Mouse (Mus musculus): ENCODE measurements around the gene Tesk1. TPM values are rescaled to one million over a fixed set of nuclear protein-coding genes. Genes with fewer than 3 reads are reported as not detected.

Gene Tesk1
- polyA plus RNA-seq, 1 experiment from 2014 or later: 14.8 TPM

DNA sequence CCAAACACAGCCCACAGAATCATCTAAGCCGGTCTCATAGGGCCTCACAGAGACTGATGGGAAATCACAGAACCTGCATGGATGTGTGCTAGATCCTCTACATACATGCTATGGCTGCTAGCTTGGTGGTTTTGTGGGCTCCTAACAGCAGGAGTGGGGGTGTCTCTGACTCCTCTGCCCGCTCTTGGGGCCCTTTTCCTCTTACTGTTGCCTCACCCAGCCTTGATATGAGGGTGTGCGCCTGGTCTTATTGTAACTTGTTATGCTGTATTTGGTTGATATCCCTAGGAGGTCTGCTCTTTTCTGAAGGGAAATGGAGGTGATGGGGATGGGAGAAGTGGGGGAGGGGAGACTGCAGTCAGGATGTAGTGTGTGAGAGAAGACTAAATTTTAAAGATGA lies 47.9 kb downstream of the Tesk1 start:
- WGBS: 93% methylated on average over 3 of the region's 3 CpGs
- H3K4me2 ChIP-seq (ENCODE audit: low read depth, low read length): no peak overlapping the region
- peaks cover 4% of the 10 kb centered on the region for H3K4me1 ChIP-seq (ENCODE audit: control insufficient read depth, insufficient read depth, low read length)
- H3K27ac ChIP-seq (replicated peaks; ENCODE audit: low read depth, low read length): no peak overlapping the region
- ATAC-seq (ENCODE audit: low read depth) (no peak), DNase-seq (ENCODE audit: low spot score) (no peak)
- no peaks in the 10 kb centered on the region for H3K9me3 ChIP-seq (ENCODE audit: control insufficient read depth, low read length)
- H3K27me3 ChIP-seq (replicated peaks; ENCODE audit: control insufficient read depth, insufficient read depth, low read length): no peaks in the 10 kb centered on the region
- no peaks in the 10 kb centered on the region for H3K36me3 ChIP-seq (ENCODE audit: control insufficient read depth, insufficient read depth, low read length)
- H3K9ac ChIP-seq (ENCODE audit: low read depth, low read length): no peak overlapping the region
- no peak overlapping the region for H3K4me3 ChIP-seq (ENCODE audit: low read depth, low read length)

DNA sequence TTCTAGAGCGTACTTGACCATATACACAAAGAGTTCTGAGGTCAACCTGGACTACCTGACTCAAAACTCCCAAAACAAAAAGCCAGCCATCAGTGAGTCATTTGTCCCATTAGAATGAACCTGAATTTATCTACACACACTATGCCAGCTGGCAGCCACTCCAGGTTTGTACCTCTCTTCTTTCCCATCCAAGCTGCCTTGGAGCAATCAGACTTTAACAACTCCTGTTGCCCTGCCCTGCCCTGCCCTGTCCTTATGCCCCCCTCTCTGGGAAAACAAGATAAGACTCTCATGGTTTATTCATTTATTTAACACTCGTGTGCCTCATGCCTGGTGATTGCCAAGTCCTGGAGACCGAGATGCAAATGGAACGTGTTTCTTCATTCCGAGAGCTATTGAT lies 49.1 kb downstream of the Tesk1 start:
- Histone ChIP-seq H3K9me3 (ENCODE audit: control insufficient read depth, low read length) (no peaks in the 10 kb centered on the region), H3K4me1 (ENCODE audit: control insufficient read depth, insufficient read depth, low read length) (peaks cover 4% of the 10 kb centered on the region), H3K9ac (ENCODE audit: low read depth, low read length) (no peak overlapping the region), H3K4me3 (ENCODE audit: low read depth, low read length) (no peak overlapping the region), H3K36me3 (ENCODE audit: control insufficient read depth, insufficient read depth, low read length) (no peaks in the 10 kb centered on the region), H3K4me2 (ENCODE audit: low read depth, low read length) (no peak overlapping the region), H3K27me3 (replicated peaks; ENCODE audit: control insufficient read depth, insufficient read depth, low read length) (no peaks in the 10 kb centered on the region), H3K27ac (replicated peaks; ENCODE audit: low read depth, low read length) (no peak overlapping the region)
- ATAC-seq (ENCODE audit: low read depth): no peak
- 91% methylated on average over 5 of the region's 5 CpGs for WGBS
- DNase-seq (ENCODE audit: low spot score): no peak

DNA sequence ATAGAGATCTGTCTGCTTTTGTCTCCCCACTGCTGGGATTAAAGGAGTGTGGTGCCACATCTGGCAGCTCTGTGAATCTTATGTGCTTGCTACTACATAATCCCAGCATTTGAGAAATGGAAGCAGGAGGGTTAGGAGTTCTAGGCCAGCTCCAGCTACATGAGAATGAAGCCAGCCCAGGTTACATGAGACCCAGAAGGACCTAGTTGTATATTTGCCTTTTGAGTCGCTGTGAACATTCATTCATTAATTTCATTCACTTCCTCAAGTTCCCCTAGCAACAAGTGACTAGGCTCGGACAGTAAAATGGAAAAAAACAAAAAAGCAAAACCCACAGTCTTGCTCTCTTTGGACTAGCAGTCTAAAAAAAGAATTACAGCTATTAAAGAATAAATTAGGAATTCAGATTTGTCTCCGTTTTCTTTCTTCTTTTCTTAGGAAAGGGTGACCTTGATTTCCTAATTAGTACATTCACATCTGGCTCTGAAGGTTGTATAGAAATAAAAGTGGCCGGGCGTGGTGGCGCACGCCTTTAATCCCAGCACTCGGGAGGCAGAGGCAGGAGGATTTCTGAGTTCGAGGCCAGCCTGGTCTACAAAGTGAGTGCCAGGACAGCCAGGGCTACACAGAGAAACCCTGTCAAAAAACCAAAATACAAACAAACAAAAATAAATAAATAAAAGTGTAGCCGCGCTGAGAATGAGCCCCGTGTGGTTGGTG lies 50.5 kb downstream of the Tesk1 start:
- peaks cover 11% of the 10 kb centered on the region; the same call in 1 of the 2 replicates for H3K36me3 ChIP-seq (ENCODE audit: control insufficient read depth, insufficient read depth, low read length)
- peak overlapping the region; percentile 30; the same call in 1 of the 2 replicates for H3K9ac ChIP-seq (ENCODE audit: low read depth, low read length)
- WGBS: 44% methylated on average over 12 of the region's 12 CpGs
- peak overlapping the region; percentile 91 for H3K27ac ChIP-seq (replicated peaks; ENCODE audit: low read depth, low read length)
- peak overlapping the region; percentile 77 for H3K4me3 ChIP-seq (ENCODE audit: low read depth, low read length)
- H3K27me3 ChIP-seq (replicated peaks; ENCODE audit: control insufficient read depth, insufficient read depth, low read length): no peaks in the 10 kb centered on the region
- no peaks in the 10 kb centered on the region for H3K9me3 ChIP-seq (ENCODE audit: control insufficient read depth, low read length)
- no peak for DNase-seq (ENCODE audit: low spot score)
- ATAC-seq (ENCODE audit: low read depth): no peak
- peaks cover 4% of the 10 kb centered on the region for H3K4me1 ChIP-seq (ENCODE audit: control insufficient read depth, insufficient read depth, low read length)
- H3K4me2 ChIP-seq (ENCODE audit: low read depth, low read length): peak overlapping the region; percentile 70

DNA sequence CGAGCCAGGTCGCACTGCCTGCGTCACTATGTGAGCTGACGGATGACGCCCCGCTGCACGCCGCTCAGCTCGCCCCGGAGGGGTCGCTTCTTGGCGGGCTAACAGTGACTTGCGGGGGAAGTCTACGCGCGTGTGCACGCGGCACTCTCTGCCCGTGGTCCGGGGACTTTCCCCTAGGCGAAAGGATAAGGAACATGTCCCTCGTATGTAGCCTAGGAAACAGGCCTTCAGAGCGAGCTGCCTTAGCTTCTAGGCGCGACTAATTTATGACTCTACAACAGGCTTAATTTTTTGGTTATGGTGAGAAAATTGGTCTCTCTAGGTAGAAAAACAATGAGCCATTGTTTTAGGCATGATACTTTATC lies 51.1 kb downstream of the Tesk1 start, which contains the start of gene Ccdc107:
Gene Ccdc107 (plus strand): TSS at position 80 of the 365 bp plus-strand sequence.
- Histone ChIP-seq H3K4me1 (ENCODE audit: control insufficient read depth, insufficient read depth, low read length) (peaks cover 6% of the 10 kb centered on the region), H3K9me3 (ENCODE audit: control insufficient read depth, low read length) (no peaks in the 10 kb centered on the region), H3K9ac (ENCODE audit: low read depth, low read length) (peak within 1 kb of the TSS; percentile 80), H3K36me3 (ENCODE audit: control insufficient read depth, insufficient read depth, low read length) (peaks cover 15% of the 10 kb centered on the region; the same call in 1 of the 2 replicates), H3K27me3 (replicated peaks; ENCODE audit: control insufficient read depth, insufficient read depth, low read length) (no peaks in the 10 kb centered on the region), H3K4me3 (ENCODE audit: low read depth, low read length) (peak within 1 kb of the TSS; percentile 77), H3K27ac (replicated peaks; ENCODE audit: low read depth, low read length) (peak within 1 kb of the TSS; percentile 91), H3K4me2 (ENCODE audit: low read depth, low read length) (peak within 1 kb of the TSS; percentile 70)
- peak; percentile 99 for ATAC-seq (ENCODE audit: low read depth)
- WGBS: 0% methylated on average over 25 of the region's 25 CpGs
- peak; percentile 99 for DNase-seq (ENCODE audit: low spot score)

GRCm38 (mm10) chr4:43493186-43493845 lies 51.6 kb downstream of the Tesk1 start:
- Histone ChIP-seq H3K4me3 (ENCODE audit: low read depth, low read length) (peak overlapping the region; percentile 77), H3K36me3 (ENCODE audit: control insufficient read depth, insufficient read depth, low read length) (peaks cover 15% of the 10 kb centered on the region; the same call in 1 of the 2 replicates), H3K9me3 (ENCODE audit: control insufficient read depth, low read length) (no peaks in the 10 kb centered on the region), H3K4me1 (ENCODE audit: control insufficient read depth, insufficient read depth, low read length) (peaks cover 11% of the 10 kb centered on the region), H3K27me3 (replicated peaks; ENCODE audit: control insufficient read depth, insufficient read depth, low read length) (no peaks in the 10 kb centered on the region), H3K4me2 (ENCODE audit: low read depth, low read length) (peak overlapping the region; percentile 70), H3K9ac (ENCODE audit: low read depth, low read length) (peak overlapping the region; percentile 80), H3K27ac (replicated peaks; ENCODE audit: low read depth, low read length) (peak overlapping the region; percentile 91)
- DNase-seq (ENCODE audit: low spot score) (peak; percentile 98), ATAC-seq (ENCODE audit: low read depth) (peak; percentile 91)
- WGBS: 1% methylated on average over 35 of the region's 47 CpGs

- Histone ChIP-seq H3K4me2 (ENCODE audit: low read depth, low read length) (peak overlapping the region; percentile 70), H3K27ac (replicated peaks; ENCODE audit: low read depth, low read length) (peak overlapping the region; percentile 91), H3K27me3 (replicated peaks; ENCODE audit: control insufficient read depth, insufficient read depth, low read length) (no peaks in the 10 kb centered on the region), H3K36me3 (ENCODE audit: control insufficient read depth, insufficient read depth, low read length) (peaks cover 15% of the 10 kb centered on the region; the same call in 1 of the 2 replicates), H3K4me1 (ENCODE audit: control insufficient read depth, insufficient read depth, low read length) (peaks cover 14% of the 10 kb centered on the region), H3K9me3 (ENCODE audit: control insufficient read depth, low read length) (no peaks in the 10 kb centered on the region), H3K4me3 (ENCODE audit: low read depth, low read length) (peak overlapping the region; percentile 77), H3K9ac (ENCODE audit: low read depth, low read length) (peak overlapping the region; percentile 80)
- WGBS: 2% methylated on average over 9 of the region's 9 CpGs
- ATAC-seq (ENCODE audit: low read depth): no peak
- peak; percentile 36 for DNase-seq (ENCODE audit: low spot score)
Measured at GRCm38 (mm10) chr4:43493846-43494240, 52.1 kb downstream of the Tesk1 start.

GRCm38 (mm10) chr4:43496587-43496986 lies 54.8 kb downstream of the Tesk1 start:
- Histone ChIP-seq H3K4me1 (ENCODE audit: control insufficient read depth, insufficient read depth, low read length) (peaks cover 19% of the 10 kb centered on the region), H3K4me2 (ENCODE audit: low read depth, low read length) (no peak overlapping the region), H3K4me3 (ENCODE audit: low read depth, low read length) (no peak overlapping the region), H3K27ac (replicated peaks; ENCODE audit: low read depth, low read length) (no peak overlapping the region), H3K9me3 (ENCODE audit: control insufficient read depth, low read length) (no peaks in the 10 kb centered on the region), H3K9ac (ENCODE audit: low read depth, low read length) (no peak overlapping the region), H3K36me3 (ENCODE audit: control insufficient read depth, insufficient read depth, low read length) (peaks cover 15% of the 10 kb centered on the region; the same call in 1 of the 2 replicates), H3K27me3 (replicated peaks; ENCODE audit: control insufficient read depth, insufficient read depth, low read length) (no peaks in the 10 kb centered on the region)
- 54% methylated on average over 6 of the region's 6 CpGs for WGBS
- ATAC-seq (ENCODE audit: low read depth) (no peak), DNase-seq (ENCODE audit: low spot score) (no peak)

GRCm38 (mm10) chr4:43497405-43497804 lies 55.7 kb downstream of the Tesk1 start:
- 91% methylated on average over 8 of the region's 8 CpGs for WGBS
- peak overlapping the region; percentile 82; the same call in 1 of the 2 replicates for H3K4me2 ChIP-seq (ENCODE audit: low read depth, low read length)

More at GRCm38 (mm10) chr4:43497405-43497804, 55.7 kb downstream of the Tesk1 start:
- DNase-seq (ENCODE audit: low spot score) (no peak), ATAC-seq (ENCODE audit: low read depth) (no peak)
- Histone ChIP-seq H3K9me3 (ENCODE audit: control insufficient read depth, low read length) (no peaks in the 10 kb centered on the region), H3K27me3 (replicated peaks; ENCODE audit: control insufficient read depth, insufficient read depth, low read length) (no peaks in the 10 kb centered on the region), H3K9ac (ENCODE audit: low read depth, low read length) (no peak overlapping the region), H3K36me3 (ENCODE audit: control insufficient read depth, insufficient read depth, low read length) (peaks cover 15% of the 10 kb centered on the region; the same call in 1 of the 2 replicates), H3K27ac (replicated peaks; ENCODE audit: low read depth, low read length) (no peak overlapping the region), H3K4me1 (ENCODE audit: control insufficient read depth, insufficient read depth, low read length) (peaks cover 19% of the 10 kb centered on the region), H3K4me3 (ENCODE audit: low read depth, low read length) (peak overlapping the region; percentile 65; the same call in 1 of the 2 replicates)
